Mouse (Mus musculus) heart, postnatal 10 days (tissue): Measurements from ENCODE around the gene Gm20388. TPM values are rescaled to one million over a fixed set of nuclear protein-coding genes. Genes with fewer than 3 reads are reported as not detected.
"Not testable (repeated sequence)": the region's sequence is repeated elsewhere in the genome, so short reads cannot be mapped to it uniquely, and the experiment has no call there.

Source experiments
- DNase-seq, 2 experiments: peaks; one replicate each; pipeline ENCODE4 v3.0.0; 2021
- intact Hi-C: fragments of 180-260 bp; cut with DNase I; formaldehyde crosslinking; loops from one replicate; pipeline ENCODE4 v1.15.1; 2025
- total RNA-seq, 2 experiments: library from RNA; stranded (reverse); gene quantifications; 2 replicates each; pipeline ENCODE4 v1.2.3; 2021

The Gm20388 gene
- total RNA-seq, 2 experiments from 2014 or later, result 2.0 to 2.2 TPM

DNA sequence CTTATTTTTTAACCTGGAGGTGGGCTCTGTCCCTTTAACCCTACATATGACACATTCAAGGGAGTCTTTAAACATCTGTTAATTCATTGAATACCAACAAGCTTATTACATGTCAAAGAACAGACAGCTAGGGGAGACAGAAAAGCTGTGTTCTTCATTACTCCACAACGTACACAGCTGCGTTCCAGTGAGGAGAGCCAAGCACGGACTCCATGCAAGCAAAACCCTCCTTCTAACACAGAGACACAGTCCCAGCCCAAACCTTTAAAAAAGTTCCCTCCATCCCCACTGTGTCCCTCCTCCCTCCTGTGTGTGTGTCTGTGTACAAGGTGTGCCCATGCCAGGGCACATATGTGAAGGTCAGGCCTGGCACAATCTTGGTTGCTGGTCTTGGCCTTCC, 795.6 kb downstream of the Gm20388 start:
- intact Hi-C loops, result no loop called here
- no peak for DNase-seq

DNA sequence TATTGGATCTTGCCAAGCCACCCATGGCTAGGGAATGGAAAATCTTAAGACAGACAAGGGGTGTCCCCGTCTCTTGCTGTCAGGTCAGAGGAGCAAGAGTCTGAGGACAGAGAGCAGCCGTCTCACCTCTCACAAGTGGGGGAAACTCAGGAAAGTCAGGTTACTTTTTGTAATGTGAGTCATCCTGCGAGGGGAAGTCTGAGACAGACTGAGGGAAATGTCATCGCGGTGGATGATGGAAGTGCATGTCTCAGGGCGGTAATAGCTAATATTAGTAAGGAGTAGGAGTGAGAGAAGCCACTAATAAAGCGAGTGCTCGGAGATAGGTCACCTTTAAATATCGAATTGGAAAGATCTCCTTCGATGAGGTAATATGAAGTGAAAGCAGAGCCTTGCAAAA, 798.5 kb downstream of the Gm20388 start:
- DNase-seq, result no peak
- intact Hi-C loops, result no loop called here

DNA sequence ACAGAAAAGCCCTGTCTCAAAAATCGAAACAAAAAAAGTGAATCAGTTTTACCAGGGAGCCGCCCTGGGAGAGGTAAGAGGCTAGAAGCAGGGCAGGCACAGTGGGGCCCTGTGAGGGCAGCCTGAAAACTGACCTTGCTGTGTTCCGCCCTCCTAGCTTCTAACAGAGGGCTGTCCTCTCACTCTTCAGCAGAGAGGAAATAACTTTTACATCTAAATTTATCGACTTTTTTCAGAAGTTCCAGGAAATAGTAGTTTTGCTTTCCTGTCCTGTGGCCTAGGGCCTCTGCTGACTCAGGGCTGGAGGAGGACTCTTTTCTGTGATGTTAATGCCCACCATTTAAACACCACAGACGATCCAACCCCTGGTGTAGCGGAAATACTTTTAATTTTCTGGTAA, 804.6 kb downstream of the Gm20388 start:
- no peak for DNase-seq
- intact Hi-C loops, result no loop called here

- peak in 1 of 2 experiments; percentile 18 for DNase-seq
- intact Hi-C loops, result no loop called here
Measured at GRCm38 (mm10) chr8:120715996-120716680, 805.5 kb downstream of the Gm20388 start.

DNA sequence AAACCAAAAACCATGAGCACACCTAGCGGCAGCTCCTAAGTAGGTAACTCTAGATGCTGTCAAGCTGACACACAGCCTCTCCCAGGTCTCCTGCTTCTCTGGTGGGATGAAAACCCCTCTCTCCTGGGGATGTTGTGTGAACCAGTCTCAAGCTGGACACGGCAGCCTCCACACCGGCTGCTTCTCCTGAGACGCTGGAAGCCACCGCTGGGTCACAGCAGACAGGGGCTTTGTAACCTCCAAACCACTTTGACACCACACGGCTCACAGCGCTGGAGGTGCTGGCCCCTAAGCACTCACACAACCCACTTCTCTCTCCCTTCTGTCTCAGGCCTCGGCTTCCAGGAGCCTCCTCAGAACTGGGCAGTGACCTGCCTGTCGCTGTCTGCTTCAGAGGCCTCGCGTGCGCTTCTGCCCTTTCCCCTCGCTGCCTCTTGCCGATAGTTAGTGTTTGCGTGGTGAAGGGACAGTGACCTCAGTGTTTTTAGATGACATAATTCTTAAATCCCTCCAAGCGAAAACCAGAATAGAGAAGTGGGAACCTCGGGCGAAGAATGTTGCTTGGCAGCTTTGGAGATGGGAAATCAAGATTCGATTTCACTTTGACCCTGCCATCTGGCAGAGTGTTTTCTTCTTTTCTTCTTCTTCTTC, 809.1 kb downstream of the Gm20388 start:
- intact Hi-C loops, result no loop called here
- DNase-seq, result no peak

DNA sequence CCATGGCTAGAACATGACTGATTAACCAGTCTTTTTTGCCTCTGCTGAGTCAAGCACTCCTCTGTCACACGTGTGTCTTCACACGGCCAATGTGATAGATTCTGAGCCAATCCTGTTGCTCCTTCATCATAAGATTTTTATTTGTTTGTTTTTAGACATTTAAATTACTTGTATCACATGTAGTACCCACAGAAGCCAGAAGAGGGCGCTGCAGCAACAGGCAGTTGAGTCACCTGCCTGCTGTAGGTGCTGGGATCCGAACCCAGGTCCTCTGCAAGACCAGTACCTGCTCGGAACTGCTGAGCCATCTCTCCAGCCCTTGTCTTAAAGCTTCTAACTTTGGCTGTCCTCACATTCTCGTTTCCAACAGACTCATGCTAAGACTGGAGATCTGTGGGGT, 812.4 kb downstream of the Gm20388 start:
- no peak for DNase-seq
- intact Hi-C loops, result no loop called here

GRCm38 (mm10) chr8:120724096-120724495, 813.5 kb downstream of the Gm20388 start:
- DNase-seq, intact Hi-C loops: not testable (repeated sequence)

- intact Hi-C loops, result no loop called here
- DNase-seq, result no peak
Measured at GRCm38 (mm10) chr8:120724816-120725575, 814.4 kb downstream of the Gm20388 start.

DNA sequence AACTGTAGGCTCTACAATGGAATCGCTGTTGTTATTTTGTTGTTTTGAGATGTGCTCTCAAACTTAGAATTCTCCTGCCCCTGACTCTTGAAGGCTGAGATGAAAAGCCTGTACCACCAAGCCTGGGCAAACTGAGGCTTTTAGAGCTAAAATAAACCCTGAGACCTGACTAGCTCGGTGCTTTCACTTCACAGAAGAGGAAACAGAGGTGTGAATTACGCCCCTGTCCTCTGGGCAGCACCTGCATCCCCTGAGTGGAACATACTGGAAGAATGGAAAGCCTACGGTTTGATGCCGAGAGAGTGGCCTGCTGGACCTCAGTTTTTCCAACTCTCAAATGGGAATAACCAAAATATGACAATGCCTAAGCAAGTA, 814.9 kb downstream of the Gm20388 start:
- intact Hi-C loops, result no loop called here
- no peak for DNase-seq

DNA sequence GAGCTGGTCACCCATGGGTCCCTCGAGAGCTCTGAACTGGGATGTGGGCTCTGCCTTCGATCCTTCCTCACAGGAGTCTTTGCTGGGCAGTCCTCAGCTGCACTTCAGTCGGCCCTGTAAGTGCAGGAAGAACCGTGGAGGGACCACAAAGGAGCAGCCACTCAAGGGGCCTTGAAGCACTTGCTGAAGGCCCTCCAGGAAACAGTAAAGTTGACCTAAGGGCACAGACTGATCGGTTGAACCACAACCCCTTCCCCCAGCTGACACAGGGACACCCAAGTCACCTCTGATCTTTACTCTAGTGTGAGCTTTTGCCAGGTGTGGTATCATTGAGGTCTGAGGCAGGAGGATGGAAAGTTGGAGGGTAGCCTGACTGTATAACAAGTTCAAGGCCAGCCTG, 815.4 kb downstream of the Gm20388 start:
- intact Hi-C loops, result no loop called here

DNA sequence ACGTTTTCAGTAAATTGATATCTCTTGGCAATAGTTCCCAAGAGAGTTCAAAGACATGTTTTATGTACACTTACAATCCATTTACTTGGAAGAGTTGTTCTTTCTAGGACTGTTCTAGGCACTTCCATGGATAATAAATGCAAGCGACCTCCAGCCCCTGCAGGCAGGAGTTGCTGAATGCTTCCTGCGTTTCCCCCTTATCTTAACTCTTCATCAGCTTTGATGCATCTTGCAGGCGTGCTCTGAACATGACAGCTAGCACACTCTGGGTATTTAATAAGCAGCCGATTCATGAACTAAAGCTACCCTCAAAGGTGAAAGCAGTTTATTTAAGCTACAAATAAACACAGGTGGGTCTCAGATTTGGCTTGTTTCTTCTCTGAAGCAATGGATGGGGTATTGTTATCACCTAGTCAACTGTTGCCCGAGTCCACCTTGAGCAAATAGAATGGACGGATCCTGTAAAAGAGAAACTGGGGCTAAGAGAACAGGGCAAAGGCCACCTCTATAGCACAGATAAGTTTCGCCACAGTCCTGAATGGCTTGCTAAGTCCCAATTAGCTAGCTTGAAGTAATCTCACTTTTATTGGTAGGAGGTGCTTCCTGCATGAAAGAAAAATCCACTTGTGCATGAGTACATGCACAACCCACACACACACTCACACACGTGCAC, 818.0 kb downstream of the Gm20388 start:
- intact Hi-C loops, result no loop called here
- DNase-seq, result no peak

More for the DNA sequence above, 815.4 kb downstream of the Gm20388 start:
- no peak for DNase-seq

DNA sequence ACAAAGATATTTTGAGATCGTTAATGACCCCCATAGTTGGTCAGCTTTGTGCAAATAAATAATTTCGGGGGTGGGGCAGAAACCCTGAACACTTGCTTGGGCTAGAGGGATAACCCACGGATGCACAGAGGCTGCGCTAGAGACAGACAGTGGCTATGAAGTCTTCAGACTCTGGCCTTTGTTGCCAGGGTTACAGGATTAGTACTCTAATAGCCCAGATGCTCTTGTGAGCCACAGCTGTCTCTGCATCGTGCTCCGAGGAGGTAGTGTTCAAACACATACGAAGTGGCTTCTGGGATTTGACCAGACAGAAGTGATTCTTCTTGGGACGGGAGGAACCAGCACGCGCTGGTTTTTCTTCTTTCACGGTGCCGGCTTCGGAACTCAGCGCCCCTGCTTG, 820.9 kb downstream of the Gm20388 start:
- no peak for DNase-seq
- intact Hi-C loops, result no loop called here

- no peak for DNase-seq
- intact Hi-C loops, result no loop called here
Measured at GRCm38 (mm10) chr8:120732068-120732467, 821.4 kb downstream of the Gm20388 start.

DNA sequence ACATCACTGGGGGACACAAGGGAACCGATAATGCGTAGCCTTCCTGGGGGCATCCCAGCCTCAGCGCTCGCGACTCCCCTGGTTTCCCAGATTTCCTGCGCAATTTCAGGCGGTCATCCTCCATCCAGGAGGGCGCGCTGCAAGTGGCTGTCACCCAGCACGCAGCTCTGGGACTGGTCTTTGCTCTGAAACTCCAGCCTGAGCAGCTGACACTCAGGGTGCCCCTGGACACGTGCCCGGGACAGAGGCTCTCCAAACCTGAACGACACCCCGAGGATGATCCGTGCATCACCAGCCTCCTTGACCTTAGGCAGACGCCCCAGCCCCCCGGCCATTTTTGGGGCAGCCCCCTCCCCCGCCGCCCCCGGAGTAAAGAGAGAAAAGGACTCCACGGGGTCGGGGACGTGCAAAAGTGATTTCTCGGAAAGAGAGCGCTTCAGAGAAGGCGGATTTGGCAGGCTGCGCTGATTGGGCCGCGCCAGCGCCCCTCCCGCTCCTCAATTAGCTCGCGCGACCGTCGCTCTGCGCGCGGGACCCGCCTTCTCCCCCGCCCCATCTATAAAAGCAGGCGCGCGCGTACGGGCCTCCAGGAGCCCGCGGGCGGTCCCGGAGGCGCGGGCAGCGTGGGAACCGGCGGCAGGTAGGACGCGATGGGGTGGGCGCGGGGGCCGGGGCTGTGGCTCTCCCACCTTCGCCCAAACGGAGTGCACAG, 825.3 kb downstream of the Gm20388 start, which contains the start of gene Irf8:
Gene Irf8 (plus strand): TSS at position 589 of the 712 bp plus-strand sequence.
- intact Hi-C loops, result loop anchor here (5.0 kb wide), 2 partner anchors 54 to 61 kb away; no protein-coding TSS in a partner anchor
- peak; percentile 91 to 92 for DNase-seq

GRCm38 (mm10) chr8:120736486-120736885, 825.8 kb downstream of the Gm20388 start:
- intact Hi-C loops, result loop anchor here (5.0 kb wide), 2 partner anchors 54 to 61 kb away; no protein-coding TSS in a partner anchor
- peak; percentile 54 to 69 for DNase-seq

- intact Hi-C loops, result loop anchor here (5.0 kb wide), 2 partner anchors 55 to 60 kb away; no protein-coding TSS in a partner anchor
- peak in 1 of 2 experiments; percentile 32 for DNase-seq
Measured at GRCm38 (mm10) chr8:120737166-120737565, 826.5 kb downstream of the Gm20388 start.

GRCm38 (mm10) chr8:120738771-120739170, 828.1 kb downstream of the Gm20388 start:
- intact Hi-C loops, result loop anchor here (5.0 kb wide), 2 partner anchors 56 to 59 kb away; no protein-coding TSS in a partner anchor

DNA sequence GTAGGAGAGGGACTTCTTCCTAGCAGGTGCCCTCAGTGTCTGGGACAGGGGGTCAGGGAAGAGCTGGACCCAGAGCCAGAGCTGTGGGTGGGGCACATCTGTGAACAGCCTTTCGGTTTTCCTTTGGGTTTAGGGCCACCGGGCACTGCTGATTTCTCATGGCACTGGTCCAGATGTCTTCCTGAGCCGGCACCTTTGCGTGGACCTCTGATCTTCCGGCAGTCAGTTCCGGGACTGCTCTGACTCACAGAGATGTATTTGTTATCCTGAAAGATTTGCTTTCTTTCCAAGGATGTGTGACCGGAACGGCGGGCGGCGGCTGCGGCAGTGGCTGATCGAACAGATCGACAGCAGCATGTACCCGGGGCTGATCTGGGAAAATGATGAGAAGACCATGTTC, 828.9 kb downstream of the Gm20388 start:
- intact Hi-C loops, result loop anchor here (5.0 kb wide), 2 partner anchors 57 to 58 kb away; no protein-coding TSS in a partner anchor
- no peak for DNase-seq

More at GRCm38 (mm10) chr8:120738771-120739170, 828.1 kb downstream of the Gm20388 start:
- peak; percentile 52 to 58 for DNase-seq

DNA sequence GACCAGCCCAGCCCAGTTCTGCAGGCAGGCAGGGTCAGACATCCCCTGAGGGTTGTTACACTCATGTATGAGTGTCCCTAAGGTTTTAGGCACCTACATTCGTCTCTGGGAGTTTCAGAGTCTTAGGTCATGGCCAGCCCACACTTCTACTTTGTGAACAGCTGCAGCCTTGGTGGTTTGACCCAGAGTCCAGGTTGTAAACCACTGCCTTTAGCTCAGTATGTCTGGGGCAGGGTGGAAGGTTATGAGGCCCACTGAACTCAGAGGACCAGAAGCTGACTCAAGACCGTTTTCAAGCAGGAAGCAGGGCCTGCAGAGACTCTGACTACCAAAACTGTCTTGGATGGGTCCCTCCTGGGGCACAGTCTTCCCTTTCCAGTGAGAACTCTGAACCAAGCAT, 829.9 kb downstream of the Gm20388 start:
- intact Hi-C loops, result no loop called here
- no peak for DNase-seq

DNA sequence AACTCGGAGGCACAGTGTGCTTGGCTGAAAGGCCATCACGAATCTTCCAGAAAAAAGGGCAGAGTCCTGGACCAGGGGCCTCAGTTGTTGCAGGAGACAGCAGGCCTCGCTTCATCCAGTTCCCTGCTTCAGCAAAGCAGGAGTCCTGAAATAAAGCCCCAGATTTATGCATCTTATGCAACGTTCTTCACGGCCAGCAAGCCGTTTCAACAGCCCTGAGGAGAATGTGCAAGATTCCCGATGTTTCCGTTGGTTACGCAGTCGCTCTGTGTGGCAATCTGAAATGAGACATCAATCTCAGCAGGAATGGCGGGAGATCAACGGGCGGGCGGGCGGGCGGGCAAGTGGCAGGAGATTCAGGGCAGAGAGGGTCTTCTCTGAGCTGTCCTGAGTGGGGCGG, 830.4 kb downstream of the Gm20388 start:
- intact Hi-C loops, result no loop called here
- no peak for DNase-seq
